Mouse (Mus musculus): ENCODE measurements around the gene Gm5741.

DNA sequence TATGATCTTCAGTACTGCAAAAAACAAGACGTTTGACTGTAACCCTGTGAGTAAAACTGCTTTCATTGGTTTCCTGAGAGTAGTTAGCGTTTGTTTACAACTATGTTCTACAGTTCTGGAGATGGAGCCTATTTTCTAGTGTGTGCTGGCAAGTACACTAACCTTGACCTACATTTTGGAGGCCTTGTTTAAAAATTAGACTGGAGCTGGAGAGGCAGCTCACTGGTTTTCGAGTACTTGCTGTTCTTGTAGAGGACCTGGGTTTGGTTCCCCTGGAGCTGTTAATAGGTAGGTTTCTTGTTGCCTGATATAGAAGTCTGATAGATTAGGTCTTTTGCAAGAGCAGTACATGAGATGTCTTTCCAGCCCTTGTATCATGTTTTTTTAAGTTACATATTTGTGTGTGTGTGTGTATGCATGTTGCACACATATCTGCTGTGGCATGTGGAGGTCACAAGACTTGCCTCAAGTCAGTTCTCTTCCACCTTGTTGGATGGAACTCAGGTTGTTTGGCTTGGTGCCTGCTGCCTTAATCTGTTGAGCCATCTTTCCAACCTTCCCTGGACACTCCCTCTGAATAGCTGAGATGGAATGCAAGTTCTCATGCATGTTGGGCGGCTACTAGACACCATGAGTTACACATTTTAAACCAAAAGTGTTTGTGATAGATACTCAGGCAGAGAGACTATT is 35.0 kb downstream of the Gm5741 start:
- TF ChIP-seq CTCF (IDR thresholded peaks at IDR 0.05; ENCODE audit: extremely low read depth, insufficient read depth, insufficient read length, insufficient replicate concordance) (no peak), POLR2A (IDR thresholded peaks at IDR 0.05; ENCODE audit: low read depth, low read length) (no peak)

All from spleen, adult 2 months (tissue).